ENCODE assay signal across 23 mouse cellular contexts in genomic region chr9:11373294-11373903, GRCm38 (mm10).
"Had no signal": no experiment of that assay in that cellular context is flagged by ENCODE, and none has a peak within 500 bp of the region (broad histone marks: within the 10 kb centered on the region; RNA-seq: fewer than 3 reads in every experiment).

No protein-coding gene starts in this region.

- H3K9me3 ChIP-seq: heart, embryonic 13.5 days; heart, embryonic 15.5 days; hindbrain, embryonic 13.5 days; hindbrain, embryonic 15.5 days; limb, embryonic 13.5 days; limb, embryonic 15.5 days; liver, embryonic 12.5 days had no signal

- H3K36me3 ChIP-seq: heart, embryonic 13.5 days; heart, embryonic 15.5 days; hindbrain, embryonic 13.5 days; hindbrain, embryonic 15.5 days; limb, embryonic 13.5 days; limb, embryonic 15.5 days; liver, embryonic 12.5 days had no signal

- H3K27ac ChIP-seq: heart, adult 2 months; heart, embryonic 13.5 days; heart, embryonic 15.5 days; hindbrain, embryonic 13.5 days; hindbrain, embryonic 15.5 days; hindbrain, postnatal 0 days; layer of hippocampus, adult 2 months; limb, embryonic 13.5 days; limb, embryonic 15.5 days; liver, embryonic 12.5 days; liver, embryonic 14.5 days had no signal

- DNase-seq: gastrocnemius, postnatal 14 days; gastrocnemius, postnatal 36 days; heart, adult 11 months; heart, adult 2 months; heart, postnatal 14 days; heart, postnatal 36 days; kidney, adult 18-20 months; kidney, adult 8-10 months; kidney, postnatal 10 days; kidney, postnatal 25 days; kidney, postnatal 4 days; left cerebral cortex, postnatal 4 days had no signal

- ATAC-seq: hindbrain, postnatal 0 days; liver, embryonic 12.5 days had no signal

- H3K9ac ChIP-seq: heart, embryonic 13.5 days; heart, embryonic 15.5 days; hindbrain, embryonic 13.5 days; hindbrain, embryonic 15.5 days; limb, embryonic 13.5 days; limb, embryonic 15.5 days; liver, embryonic 12.5 days; liver, embryonic 14.5 days had no signal

- H3K4me2 ChIP-seq: heart, embryonic 11.5 days; heart, embryonic 13.5 days; heart, embryonic 15.5 days; hindbrain, embryonic 13.5 days; hindbrain, embryonic 15.5 days; limb, embryonic 13.5 days; limb, embryonic 15.5 days; liver, embryonic 12.5 days had no signal

- H3K27me3 ChIP-seq: heart, embryonic 13.5 days; heart, embryonic 15.5 days; hindbrain, embryonic 13.5 days; hindbrain, embryonic 15.5 days; limb, embryonic 13.5 days; limb, embryonic 15.5 days; liver, embryonic 12.5 days had no signal

- H3K4me1 ChIP-seq: heart, embryonic 13.5 days; heart, embryonic 15.5 days; hindbrain, embryonic 13.5 days; hindbrain, embryonic 15.5 days; limb, embryonic 13.5 days; limb, embryonic 15.5 days; liver, embryonic 12.5 days had no signal

- H3K4me3 ChIP-seq: heart, adult 2 months; heart, embryonic 13.5 days; heart, embryonic 15.5 days; hindbrain, embryonic 13.5 days; hindbrain, embryonic 15.5 days; layer of hippocampus, adult 2 months; limb, embryonic 13.5 days; limb, embryonic 15.5 days; liver, embryonic 12.5 days had no signal
